ENCODE assay signal across 14 mouse cellular contexts in genomic region chr11:20645521-20645920, GRCm38 (mm10).
"Had no signal": no experiment of that assay in that cellular context is flagged by ENCODE, and none has a peak within 500 bp of the region (broad histone marks: within the 10 kb centered on the region; RNA-seq: fewer than 3 reads in every experiment).

No protein-coding gene starts in this region.

- H3K27ac ChIP-seq: kidney, embryonic 15.5 days; limb, embryonic 13.5 days; liver, embryonic 14.5 days; neural tube, embryonic 15.5 days had no signal

- ATAC-seq: intestine, embryonic 16.5 days had no signal

- H3K4me2 ChIP-seq: kidney, embryonic 15.5 days; limb, embryonic 13.5 days; midbrain, embryonic 12.5 days; neural tube, embryonic 15.5 days had no signal

- H3K27me3 ChIP-seq: kidney, embryonic 15.5 days; limb, embryonic 13.5 days; midbrain, embryonic 12.5 days; neural tube, embryonic 15.5 days had no signal

- H3K4me3 ChIP-seq: kidney, embryonic 15.5 days; limb, embryonic 13.5 days; midbrain, embryonic 12.5 days; myocyte; neural tube, embryonic 15.5 days had no signal

- H3K9ac ChIP-seq: kidney, embryonic 15.5 days; limb, embryonic 13.5 days; liver, embryonic 14.5 days; midbrain, embryonic 12.5 days; neural tube, embryonic 15.5 days had no signal

- H3K9me3 ChIP-seq: kidney, embryonic 15.5 days; limb, embryonic 13.5 days; midbrain, embryonic 12.5 days; neural tube, embryonic 15.5 days had no signal

- DNase-seq: layer of hippocampus, adult 9-11 months; lung, adult 2 months; lung, postnatal 36 days; right cerebral cortex, adult 18-20 months; right cerebral cortex, postnatal 25 days; thymus, adult 18-20 months; thymus, postnatal 14 days had no signal
